Mouse (Mus musculus) limb, embryonic 14.5 days (tissue): Measurements from ENCODE around the gene Fgd3. TPM values are rescaled to one million over a fixed set of nuclear protein-coding genes. Genes with fewer than 3 reads are reported as not detected.

Experiments
- ATAC-seq: fragments of 200-750 bp; cut with Nextera tagmentation; 2 replicates; pipeline ENCODE4 v1.8.0; 2017; ENCODE audit warnings: low read depth, moderate number of reproducible peaks, moderate TSS enrichment; ENCODE audit not compliant: low FRiP score
- DNase-seq: peaks from one replicate; pipeline ENCODE4 v3.0.0-alpha.2; 2015; ENCODE audit warnings: low spot score
- H3K27ac ChIP-seq: fragments of 300-500 bp; sonication (generic); replicated peaks from 2 replicates; pipeline ENCODE4 v1.5.1; 2014; ENCODE audit warnings: low read depth, mild to moderate bottlenecking, low read length, moderate library complexity, mixed read lengths
- H3K27me3 ChIP-seq: fragments of 300-500 bp; sonication (generic); 2 replicates; pipeline ENCODE4 v1.6.1; 2014; ENCODE audit warnings: low read length, mixed read lengths; ENCODE audit not compliant: control insufficient read depth, insufficient read depth
- H3K36me3 ChIP-seq: fragments of 300-500 bp; sonication (generic); 2 replicates; pipeline ENCODE4 v1.6.1; 2014; ENCODE audit warnings: mild to moderate bottlenecking, low read length, moderate library complexity, mixed read lengths; ENCODE audit not compliant: control insufficient read depth, insufficient read depth
- H3K4me1 ChIP-seq: fragments of 300-500 bp; sonication (generic); 2 replicates; pipeline ENCODE4 v1.6.1; 2014; ENCODE audit warnings: antibody characterized with exemption, low read length, mixed read lengths; ENCODE audit not compliant: control insufficient read depth, insufficient read depth
- H3K4me2 ChIP-seq: fragments of 300-500 bp; sonication (generic); replicated peaks from 2 replicates; pipeline ENCODE4 v1.6.1; 2014; ENCODE audit warnings: low read depth, mild to moderate bottlenecking, low read length, moderate library complexity; ENCODE audit not compliant: severe bottlenecking
- H3K4me3 ChIP-seq: fragments of 300-500 bp; sonication (generic); replicated peaks from 2 replicates; pipeline ENCODE4 v1.5.1; 2014; ENCODE audit warnings: low read length
- H3K9ac ChIP-seq: fragments of 300-500 bp; sonication (generic); 2 replicates; pipeline ENCODE4 v1.6.1; 2014; ENCODE audit warnings: mild to moderate bottlenecking, low read depth, low read length, moderate library complexity; ENCODE audit not compliant: severe bottlenecking
- H3K9me3 ChIP-seq: fragments of 300-500 bp; sonication (generic); 2 replicates; pipeline ENCODE4 v1.6.1; 2016; ENCODE audit warnings: low read length; ENCODE audit not compliant: control insufficient read depth
- POLR2A ChIP-seq: fragments of 200-500 bp; IDR thresholded peaks from 2 replicates; pipeline ENCODE4 v1.8.0; 2012; ENCODE audit warnings: inconsistent platforms, mild to moderate bottlenecking, moderate library complexity, borderline replicate concordance; ENCODE audit not compliant: insufficient read depth, insufficient read length; ENCODE audit errors: extremely low read depth
- whole genome bisulfite sequencing: fragments of 180-500 bp; shearing (Covaris S2); extraction: QIAGEN DNeasy Blood & Tissue Kit; methylation state at CpG from one replicate; pipeline ENCODE4 v1.1.7; 2014; 5-methylcytosine and 5-hydroxymethylcytosine counted together
- polyA plus RNA-seq, 2 experiments: library from polyadenylated mRNA; depleted of rRNA in 1 of 2; stranded (reverse) in 1 of 2; unstranded in 1 of 2; fragments of >200 nt; fragmentation: Nextera tagmentation in 1 of 2; extraction: Ambion mirVana in 1 of 2; gene quantifications; 2 replicates each; pipeline versions ENCODE4 v1.2.1 to v1.2.3; 2012 to 2014

Gene Fgd3
- polyA plus RNA-seq, 2 experiments = 0.78 to 1.2 TPM

- Histone ChIP-seq H3K27ac (no peak overlapping the region), H3K27me3 (peaks cover 30% of the 10 kb centered on the region), H3K4me1 (no peaks in the 10 kb centered on the region), H3K4me3 (no peak overlapping the region), H3K9me3 (no peaks in the 10 kb centered on the region), H3K9ac (no peak overlapping the region), H3K4me2 (no peak overlapping the region), H3K36me3 (no peaks in the 10 kb centered on the region)
- ATAC-seq (no peak), DNase-seq (no peak)
- WGBS = 64% methylated on average over 4 of the region's 4 CpGs
- no peak for TF ChIP-seq POLR2A
These were observed 74.9 kb downstream of the Fgd3 start for GRCm38 (mm10) chr13:49245251-49245650.

GRCm38 (mm10) chr13:49243492-49243891 is 76.6 kb downstream of the Fgd3 start:
- Histone ChIP-seq H3K9ac (no peak overlapping the region), H3K4me2 (no peak overlapping the region), H3K9me3 (no peaks in the 10 kb centered on the region), H3K4me1 (no peaks in the 10 kb centered on the region), H3K27ac (no peak overlapping the region), H3K4me3 (no peak overlapping the region), H3K36me3 (no peaks in the 10 kb centered on the region), H3K27me3 (peaks cover 25% of the 10 kb centered on the region)
- no peak for TF ChIP-seq POLR2A
- ATAC-seq (no peak), DNase-seq (no peak)
- 100% methylated on average over 2 of the region's 2 CpGs for WGBS

- Histone ChIP-seq H3K27me3 (peaks cover 16% of the 10 kb centered on the region), H3K27ac (no peak overlapping the region), H3K4me3 (no peak overlapping the region), H3K9me3 (no peaks in the 10 kb centered on the region), H3K36me3 (no peaks in the 10 kb centered on the region), H3K4me1 (no peaks in the 10 kb centered on the region), H3K9ac (no peak overlapping the region), H3K4me2 (no peak overlapping the region)
- no peak for TF ChIP-seq POLR2A
- WGBS = 65% methylated on average over 9 of the region's 9 CpGs
- ATAC-seq (no peak), DNase-seq (no peak)
These were observed 77.6 kb downstream of the Fgd3 start for GRCm38 (mm10) chr13:49242321-49243065.

- WGBS = 96% methylated on average over 8 of the region's 8 CpGs
- no peaks in the 10 kb centered on the region for H3K27me3 ChIP-seq
- DNase-seq (no peak), ATAC-seq (no peak)
- no peaks in the 10 kb centered on the region for H3K36me3 ChIP-seq
- H3K4me2 ChIP-seq = no peak overlapping the region
- H3K9ac ChIP-seq = no peak overlapping the region
- no peak overlapping the region for H3K27ac ChIP-seq
- no peaks in the 10 kb centered on the region for H3K4me1 ChIP-seq
- H3K9me3 ChIP-seq = no peaks in the 10 kb centered on the region
- TF ChIP-seq POLR2A = no peak
- no peak overlapping the region for H3K4me3 ChIP-seq
These were observed 81.4 kb downstream of the Fgd3 start for GRCm38 (mm10) chr13:49238737-49239136.

GRCm38 (mm10) chr13:49237617-49238016 is 82.5 kb downstream of the Fgd3 start:
- Histone ChIP-seq H3K27ac (no peak overlapping the region), H3K4me1 (no peaks in the 10 kb centered on the region), H3K36me3 (no peaks in the 10 kb centered on the region), H3K9me3 (no peaks in the 10 kb centered on the region), H3K4me3 (no peak overlapping the region), H3K27me3 (no peaks in the 10 kb centered on the region), H3K4me2 (no peak overlapping the region), H3K9ac (no peak overlapping the region)
- DNase-seq = no peak
- 83% methylated on average over 8 of the region's 8 CpGs for WGBS
- ATAC-seq = no peak
- no peak for TF ChIP-seq POLR2A
